Mouse (Mus musculus) midbrain, embryonic 12.5 days (tissue): ENCODE measurements around the gene Mif4gd. TPM values are rescaled to one million over a fixed set of nuclear protein-coding genes. Genes with fewer than 3 reads are reported as not detected.

ENCODE experiments used
- ATAC-seq: fragments of 200-750 bp; cut with Nextera tagmentation; 2 replicates; pipeline ENCODE4 v1.8.0; 2017; ENCODE audit warnings: low read depth, moderate TSS enrichment, moderate library complexity; ENCODE audit not compliant: low FRiP score
- H3K27ac ChIP-seq: fragments of 300-500 bp; sonication (generic); replicated peaks from 2 replicates; pipeline ENCODE4 v1.5.1; 2016; ENCODE audit warnings: mild to moderate bottlenecking
- H3K27me3 ChIP-seq: fragments of 300-500 bp; sonication (generic); 2 replicates; pipeline ENCODE4 v1.6.1; 2016; ENCODE audit warnings: mild to moderate bottlenecking
- H3K36me3 ChIP-seq: fragments of 300-500 bp; sonication (generic); 2 replicates; pipeline ENCODE4 v1.6.1; 2016
- H3K4me1 ChIP-seq: fragments of 300-500 bp; sonication (generic); 2 replicates; pipeline ENCODE4 v1.6.1; 2016
- H3K4me2 ChIP-seq: fragments of 300-500 bp; sonication (generic); replicated peaks from 2 replicates; pipeline ENCODE4 v1.6.1; 2016; ENCODE audit warnings: mild to moderate bottlenecking, moderate library complexity
- H3K4me3 ChIP-seq: fragments of 300-500 bp; sonication (generic); 2 replicates; pipeline ENCODE4 v1.5.1; 2016; ENCODE audit warnings: mild to moderate bottlenecking
- H3K9ac ChIP-seq: fragments of 300-500 bp; sonication (generic); replicated peaks from 2 replicates; pipeline ENCODE4 v1.6.1; 2016; ENCODE audit warnings: mild to moderate bottlenecking, moderate library complexity
- H3K9me3 ChIP-seq: fragments of 300-500 bp; sonication (generic); 2 replicates; pipeline ENCODE4 v1.6.1; 2016; ENCODE audit warnings: mild to moderate bottlenecking
- WGBS: fragments of 180-500 bp; shearing (Covaris S2); methylation state at CpG from one replicate; pipeline ENCODE4 v1.1.7; 2016; 5-methylcytosine and 5-hydroxymethylcytosine counted together
- polyA plus RNA-seq: library from polyadenylated mRNA; unstranded; fragments of >200 nt; fragmentation: Nextera tagmentation; extraction: Ambion mirVana; gene quantifications from 2 replicates; pipeline ENCODE4 v1.2.1, GENCODE M21; 2016

Gene Mif4gd
- polyA plus RNA-seq, 1 experiment from 2014 or later: 15.1 TPM

GRCm38 (mm10) chr11:115630532-115631504, 18.0 kb upstream of the Mif4gd start:
- ATAC-seq: no peak
- 50% methylated on average over 16 of the region's 16 CpGs for WGBS

GRCm38 (mm10) chr11:115629734-115630531, 17.2 kb upstream of the Mif4gd start:
- no peak overlapping the region for H3K27ac ChIP-seq
- no peaks in the 10 kb centered on the region for H3K9me3 ChIP-seq
- H3K4me3 ChIP-seq: no peak overlapping the region
- H3K36me3 ChIP-seq: no peaks in the 10 kb centered on the region
- no peaks in the 10 kb centered on the region for H3K27me3 ChIP-seq
- 89% methylated on average over 13 of the region's 13 CpGs for WGBS
- no peak for ATAC-seq
- H3K4me1 ChIP-seq: peaks cover 16% of the 10 kb centered on the region
- no peak overlapping the region for H3K9ac ChIP-seq
- H3K4me2 ChIP-seq: no peak overlapping the region

More at GRCm38 (mm10) chr11:115630532-115631504, 18.0 kb upstream of the Mif4gd start:
- H3K4me2 ChIP-seq: no peak overlapping the region
- peaks cover 16% of the 10 kb centered on the region for H3K4me1 ChIP-seq
- no peaks in the 10 kb centered on the region for H3K9me3 ChIP-seq
- no peak overlapping the region for H3K27ac ChIP-seq
- no peaks in the 10 kb centered on the region for H3K36me3 ChIP-seq
- no peak overlapping the region for H3K9ac ChIP-seq
- no peak overlapping the region for H3K4me3 ChIP-seq
- H3K27me3 ChIP-seq: no peaks in the 10 kb centered on the region

GRCm38 (mm10) chr11:115628465-115629101, 15.8 kb upstream of the Mif4gd start:
- ATAC-seq: peak; percentile 57
- Histone ChIP-seq H3K9ac (peak overlapping the region; percentile 41; the same call in 1 of the 2 replicates), H3K4me2 (peak overlapping the region; percentile 96), H3K27me3 (no peaks in the 10 kb centered on the region), H3K36me3 (no peaks in the 10 kb centered on the region), H3K4me3 (peak overlapping the region; percentile 75), H3K4me1 (peaks cover 16% of the 10 kb centered on the region), H3K27ac (no peak overlapping the region), H3K9me3 (no peaks in the 10 kb centered on the region)
- 56% methylated on average over 13 of the region's 13 CpGs for WGBS

- 0 out of 2 replicates have a peak within 1 kb of the TSS, but pooled peaks have one; percentile 15 for H3K27ac ChIP-seq
Measured at GRCm38 (mm10) chr11:115627705-115628464, 15.1 kb upstream of the Mif4gd start, which contains the start of gene Slc25a19. Gene Slc25a19 (minus strand): TSS chr11:115628295.

GRCm38 (mm10) chr11:115626824-115627616, 14.3 kb upstream of the Mif4gd start:
- peak overlapping the region; percentile 75 for H3K4me3 ChIP-seq
- H3K27ac ChIP-seq: no peak overlapping the region
- H3K36me3 ChIP-seq: peaks cover 14% of the 10 kb centered on the region; the same call in 1 of the 2 replicates
- H3K9me3 ChIP-seq: no peaks in the 10 kb centered on the region
- 58% methylated on average over 11 of the region's 11 CpGs for WGBS
- no peaks in the 10 kb centered on the region for H3K27me3 ChIP-seq
- peak overlapping the region; percentile 96 for H3K4me2 ChIP-seq
- ATAC-seq: no peak
- peak overlapping the region; percentile 84 for H3K9ac ChIP-seq
- H3K4me1 ChIP-seq: peaks cover 16% of the 10 kb centered on the region

More at GRCm38 (mm10) chr11:115627705-115628464, 15.1 kb upstream of the Mif4gd start, which contains the start of gene Slc25a19:
- Histone ChIP-seq H3K4me3 (peak within 1 kb of the TSS; percentile 75), H3K27me3 (no peaks in the 10 kb centered on the region), H3K36me3 (peaks cover 5% of the 10 kb centered on the region; the same call in 1 of the 2 replicates), H3K9ac (peak within 1 kb of the TSS; percentile 84), H3K4me1 (peaks cover 16% of the 10 kb centered on the region), H3K9me3 (no peaks in the 10 kb centered on the region), H3K4me2 (peak within 1 kb of the TSS; percentile 96)
- under 1% methylated on average over 45 of the region's 47 CpGs for WGBS
- ATAC-seq: peak; percentile 99

GRCm38 (mm10) chr11:115625877-115626276, 13.1 kb upstream of the Mif4gd start:
- no peak overlapping the region for H3K4me2 ChIP-seq
- H3K9me3 ChIP-seq: no peaks in the 10 kb centered on the region
- 85% methylated on average over 9 of the region's 9 CpGs for WGBS
- peaks cover 22% of the 10 kb centered on the region for H3K36me3 ChIP-seq
- H3K27me3 ChIP-seq: no peaks in the 10 kb centered on the region
- H3K27ac ChIP-seq: no peak overlapping the region
- no peak overlapping the region for H3K4me3 ChIP-seq
- H3K4me1 ChIP-seq: peaks cover 16% of the 10 kb centered on the region
- H3K9ac ChIP-seq: no peak overlapping the region
- no peak for ATAC-seq

- no peak for ATAC-seq
- no peak overlapping the region for H3K4me3 ChIP-seq
- H3K9me3 ChIP-seq: no peaks in the 10 kb centered on the region
- peaks cover 14% of the 10 kb centered on the region for H3K4me1 ChIP-seq
- H3K27me3 ChIP-seq: no peaks in the 10 kb centered on the region
- 74% methylated on average over 9 of the region's 9 CpGs for WGBS
- H3K27ac ChIP-seq: no peak overlapping the region
- H3K4me2 ChIP-seq: no peak overlapping the region
- H3K9ac ChIP-seq: no peak overlapping the region
- H3K36me3 ChIP-seq: peaks cover 40% of the 10 kb centered on the region
Measured at GRCm38 (mm10) chr11:115623487-115624070, 10.8 kb upstream of the Mif4gd start.

GRCm38 (mm10) chr11:115619949-115620348, 7.2 kb upstream of the Mif4gd start:
- no peaks in the 10 kb centered on the region for H3K27me3 ChIP-seq
- H3K4me2 ChIP-seq: no peak overlapping the region
- ATAC-seq: no peak
- no peaks in the 10 kb centered on the region for H3K9me3 ChIP-seq
- no peak overlapping the region for H3K9ac ChIP-seq
- no peaks in the 10 kb centered on the region for H3K4me1 ChIP-seq
- WGBS: 95% methylated on average over 7 of the region's 7 CpGs
- H3K36me3 ChIP-seq: peaks cover 46% of the 10 kb centered on the region
- no peak overlapping the region for H3K27ac ChIP-seq
- no peak overlapping the region for H3K4me3 ChIP-seq

- Histone ChIP-seq H3K36me3 (peaks cover 47% of the 10 kb centered on the region), H3K4me3 (no peak overlapping the region), H3K4me2 (no peak overlapping the region), H3K4me1 (no peaks in the 10 kb centered on the region), H3K9ac (no peak overlapping the region), H3K27me3 (peaks cover 7% of the 10 kb centered on the region; the same call in 1 of the 2 replicates), H3K27ac (no peak overlapping the region), H3K9me3 (no peaks in the 10 kb centered on the region)
- ATAC-seq: no peak
- 89% methylated on average over 16 of the region's 16 CpGs for WGBS
Measured at GRCm38 (mm10) chr11:115618732-115619516, 6.2 kb upstream of the Mif4gd start.
